Mouse (Mus musculus) embryonic fibroblast, embryonic 13.5 days (primary cell): ENCODE measurements around the gene Cpa5. TPM values are rescaled to one million over a fixed set of nuclear protein-coding genes. Genes with fewer than 3 reads are reported as not detected.

Source experiments
- H3K27ac ChIP-seq: 2 replicates; pipeline ENCODE4 v1.5.1; 2012; ENCODE audit warnings: low read length, control low read depth, inconsistent platforms; ENCODE audit not compliant: insufficient read depth
- H3K4me1 ChIP-seq: 2 replicates; pipeline ENCODE4 v1.6.1; 2011; ENCODE audit warnings: low read length; ENCODE audit not compliant: control insufficient read depth, insufficient read depth
- H3K4me3 ChIP-seq: 2 replicates; pipeline ENCODE4 v1.5.1; 2011; ENCODE audit warnings: mild to moderate bottlenecking, control low read depth, low read length; ENCODE audit not compliant: insufficient read depth
- CTCF ChIP-seq: IDR thresholded peaks from 2 replicates; pipeline ENCODE4 v1.5.1; 2011; ENCODE audit warnings: mild to moderate bottlenecking, control low read depth, low read length, moderate library complexity, borderline replicate concordance; ENCODE audit not compliant: insufficient read depth
- POLR2A ChIP-seq: IDR thresholded peaks from 2 replicates; pipeline ENCODE4 v1.6.1; 2011; ENCODE audit warnings: low read depth, mild to moderate bottlenecking, control low read depth, low read length, moderate library complexity
- polyA plus RNA-seq: library from polyadenylated mRNA; stranded (reverse); fragments of >200 nt; gene quantifications from 2 replicates; pipeline ENCODE4 v1.2.4, GENCODE M21; 2011; ENCODE audit warnings: low read depth; ENCODE audit not compliant: missing spikeins, insufficient read length

The Cpa5 gene
- polyA plus RNA-seq, 1 experiment = not detected

- Histone ChIP-seq H3K4me1 (peaks cover 7% of the 10 kb centered on the region; the same call in 1 of the 2 replicates), H3K4me3 (no peak within 1 kb of the TSS), H3K27ac (no peak within 1 kb of the TSS)
- TF ChIP-seq CTCF (no peak), POLR2A (no peak)
Observed at GRCm38 (mm10) chr6:30638674-30639268, 28.0 kb downstream of the Cpa5 start, which contains the start of gene Cpa1. Cpa1 (plus strand) TSS chr6:30639218.

DNA sequence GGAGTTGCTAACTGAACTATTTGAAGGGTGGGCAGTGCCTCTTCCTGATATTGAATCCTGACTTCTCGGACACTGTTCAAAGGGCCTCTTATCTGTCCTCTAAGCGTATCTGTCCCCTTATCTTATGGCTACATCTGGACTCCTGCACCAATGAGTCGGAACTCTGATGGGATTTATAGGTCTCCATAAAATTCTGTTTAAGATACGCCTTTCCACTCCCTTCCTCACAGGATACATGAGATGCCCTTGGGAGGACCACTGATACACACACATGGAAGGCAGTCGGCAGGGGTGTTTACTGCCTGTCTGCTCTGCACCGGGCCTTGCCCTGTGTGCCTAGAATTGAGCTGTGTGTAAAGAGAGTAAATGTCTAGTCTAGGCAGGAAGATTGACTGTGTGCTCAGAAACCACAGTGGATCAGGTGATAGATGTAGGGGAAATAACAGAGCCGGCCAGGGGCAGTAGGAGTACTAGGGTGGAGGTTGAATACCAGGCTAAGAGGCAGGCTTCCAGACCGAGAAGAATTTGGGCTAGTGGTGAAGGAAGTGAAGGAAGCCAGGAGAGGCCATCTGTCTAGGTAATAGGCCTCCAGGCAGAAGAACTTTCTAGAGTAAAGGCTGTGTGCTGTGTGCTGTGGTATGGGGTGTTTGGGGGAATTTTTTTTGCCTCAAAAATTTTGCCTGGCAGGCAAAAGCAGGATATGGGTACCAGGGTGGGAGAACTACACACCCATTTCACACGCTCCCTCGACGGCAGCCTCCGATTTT, 33.1 kb downstream of the Cpa5 start:
- no peak for TF ChIP-seq POLR2A
- TF ChIP-seq CTCF = no peak
- Histone ChIP-seq H3K4me3 (no peak overlapping the region), H3K4me1 (peaks cover 3% of the 10 kb centered on the region), H3K27ac (peak overlapping the region; percentile 9; the same call in 1 of the 2 replicates)

- H3K4me3 ChIP-seq = no peak overlapping the region
- peaks cover 3% of the 10 kb centered on the region for H3K4me1 ChIP-seq
- no peak for TF ChIP-seq POLR2A
- TF ChIP-seq CTCF = no peak
- H3K27ac ChIP-seq = peak overlapping the region; percentile 9; the same call in 1 of the 2 replicates
Observed at GRCm38 (mm10) chr6:30644462-30644861, 33.7 kb downstream of the Cpa5 start.

GRCm38 (mm10) chr6:30645379-30645778, 34.6 kb downstream of the Cpa5 start:
- TF ChIP-seq CTCF = no peak
- no peak for TF ChIP-seq POLR2A
- Histone ChIP-seq H3K27ac (no peak overlapping the region), H3K4me3 (no peak overlapping the region), H3K4me1 (peaks cover 3% of the 10 kb centered on the region)

DNA sequence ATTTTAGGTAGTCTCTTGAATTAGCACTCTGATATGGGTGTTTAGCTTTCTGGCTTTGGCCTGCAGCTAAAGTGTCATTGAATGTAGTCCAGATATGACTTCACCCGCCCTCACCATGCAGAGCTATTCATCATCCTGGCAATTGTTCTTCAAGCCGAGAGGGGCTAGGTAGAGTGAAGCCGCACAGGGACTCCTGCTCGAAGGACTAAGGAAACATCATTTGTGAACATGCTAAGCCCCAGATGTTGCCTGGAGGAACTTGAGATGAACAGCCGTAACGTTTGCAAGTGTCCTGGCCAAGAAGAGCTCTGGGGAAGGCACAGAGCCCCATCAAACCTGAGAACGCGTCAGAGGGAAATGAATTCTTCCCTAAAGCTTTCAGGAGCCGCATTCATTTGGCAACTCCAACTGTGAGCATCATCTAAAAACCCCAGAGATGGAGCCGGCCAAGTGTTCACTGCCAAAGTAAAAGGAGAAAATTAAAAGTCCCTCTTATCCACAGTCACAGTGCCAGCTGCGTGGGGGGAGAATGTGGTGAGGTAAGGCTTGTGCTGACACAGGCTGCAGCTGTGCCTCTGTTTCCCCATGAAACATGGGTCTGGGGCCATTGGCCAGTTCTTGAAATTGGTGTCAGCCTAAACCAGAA, 39.0 kb downstream of the Cpa5 start:
- TF ChIP-seq POLR2A (no peak), CTCF (no peak)
- no peak overlapping the region for H3K27ac ChIP-seq

DNA sequence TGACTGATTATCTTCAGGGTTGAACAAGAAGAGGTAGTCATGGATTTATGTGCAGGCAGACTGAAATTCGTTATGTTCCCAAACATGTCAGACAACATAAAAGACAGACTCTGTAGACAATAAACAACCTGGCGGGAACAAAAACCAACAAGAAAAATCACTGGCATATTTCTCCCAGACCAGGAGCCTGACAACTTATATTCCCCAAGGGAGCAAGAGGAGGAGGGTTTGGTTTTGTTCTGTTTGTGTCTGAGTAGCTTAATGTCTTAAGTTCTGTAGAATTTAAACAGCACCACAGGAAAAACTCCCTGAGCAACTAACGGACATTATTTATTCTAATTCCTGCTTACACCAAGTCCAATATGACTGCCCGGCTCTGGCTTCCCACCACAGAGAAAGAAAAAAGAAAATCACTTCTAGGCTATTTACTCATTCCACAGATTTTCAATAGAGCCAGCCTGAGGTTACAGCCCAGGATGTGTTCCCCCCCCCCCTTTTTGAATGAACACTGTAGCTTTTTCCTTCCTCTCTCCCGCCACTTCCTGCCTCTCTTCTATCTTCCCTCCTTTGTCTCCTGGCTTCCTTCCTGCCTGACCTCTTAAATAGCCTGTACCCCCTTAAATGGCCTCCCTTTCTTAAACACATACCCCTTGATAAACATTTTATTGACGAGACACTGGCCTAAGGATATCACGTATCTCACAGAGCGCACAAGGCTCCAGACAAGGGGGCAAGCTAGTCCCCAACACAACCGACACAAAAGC, 41.8 kb downstream of the Cpa5 start:
- TF ChIP-seq CTCF (no peak), POLR2A (no peak)
- peak overlapping the region; percentile 81 for H3K27ac ChIP-seq
- no peak overlapping the region for H3K4me3 ChIP-seq
- H3K4me1 ChIP-seq = peaks cover 3% of the 10 kb centered on the region

More for the DNA sequence above, 39.0 kb downstream of the Cpa5 start:
- peaks cover 3% of the 10 kb centered on the region for H3K4me1 ChIP-seq
- no peak overlapping the region for H3K4me3 ChIP-seq

DNA sequence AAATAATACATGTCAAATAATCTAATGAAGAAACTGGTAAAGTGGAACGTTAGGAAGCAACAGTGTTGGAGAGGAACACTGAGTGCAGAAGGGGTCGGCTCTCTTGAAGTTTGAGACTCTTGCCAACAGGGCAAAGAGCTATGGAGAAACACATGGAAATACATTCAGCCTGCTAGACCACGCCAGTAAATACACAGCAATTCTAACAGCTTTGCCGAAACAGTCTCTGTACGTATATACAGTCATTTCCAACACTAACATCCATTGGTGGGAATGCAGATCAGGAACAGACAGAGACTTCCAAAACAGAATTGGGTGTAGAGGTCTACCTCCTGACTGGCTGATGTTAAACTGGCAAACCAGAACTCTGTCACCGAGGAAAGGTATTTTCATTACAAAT, 42.7 kb downstream of the Cpa5 start:
- H3K4me3 ChIP-seq = no peak overlapping the region
- TF ChIP-seq CTCF (no peak), POLR2A (no peak)
- peaks cover 2% of the 10 kb centered on the region for H3K4me1 ChIP-seq
- H3K27ac ChIP-seq = peak overlapping the region; percentile 81

DNA sequence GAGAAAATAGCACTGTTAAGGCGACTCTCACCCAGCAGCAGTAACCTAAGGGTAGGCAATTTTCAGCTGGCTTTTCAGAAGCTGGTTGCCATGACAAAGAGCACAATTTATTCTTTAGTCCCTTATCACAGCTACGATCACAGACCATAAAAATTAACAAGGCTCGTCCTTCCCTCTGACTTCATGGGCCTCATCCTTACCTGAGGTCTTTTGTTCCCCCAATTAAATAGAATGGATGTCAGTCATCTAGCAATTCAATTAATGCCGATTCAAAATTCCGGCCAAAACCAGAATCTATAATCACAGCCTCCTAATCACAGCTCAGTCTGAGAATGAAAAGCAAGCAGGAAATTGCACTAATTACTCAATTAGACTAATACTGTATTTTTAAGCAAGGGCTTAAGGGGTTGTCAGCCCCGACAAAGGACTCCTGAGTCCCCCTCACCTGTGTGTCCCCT, 43.6 kb downstream of the Cpa5 start:
- H3K27ac ChIP-seq = peak overlapping the region; percentile 74; the same call in 1 of the 2 replicates
- no peak overlapping the region for H3K4me3 ChIP-seq
- TF ChIP-seq POLR2A = no peak
- no peak for TF ChIP-seq CTCF
- H3K4me1 ChIP-seq = no peaks in the 10 kb centered on the region; the same call in 1 of the 2 replicates

GRCm38 (mm10) chr6:30654932-30655331, 44.1 kb downstream of the Cpa5 start:
- Histone ChIP-seq H3K4me3 (no peak overlapping the region), H3K27ac (peak overlapping the region; percentile 74; the same call in 1 of the 2 replicates), H3K4me1 (no peaks in the 10 kb centered on the region; the same call in 1 of the 2 replicates)
- TF ChIP-seq CTCF (no peak), POLR2A (no peak)
